10 mouse cellular contexts compared by ENCODE assay signal in genomic region chr7:109852752-109853212, GRCm38 (mm10). TPM values are rescaled to one million over a fixed set of nuclear protein-coding genes. Genes with fewer than 3 reads are reported as not detected.
A peak's percentile ranks its signal among the peaks of the same experiment; 100 is the strongest.
DNase-seq lines count a peak whose midpoint lies in the region; ATAC-seq and TF ChIP-seq lines count a peak whose summit lies in the region.
"Had no signal": no experiment of that assay in that cellular context is flagged by ENCODE, and none has a peak within 500 bp of the region (broad histone marks: within the 10 kb centered on the region; RNA-seq: fewer than 3 reads in every experiment).

No protein-coding gene starts in this region.

- no peak for DNase-seq in limb, embryonic 10.5 days (ENCODE audit: low spot score)
- DNase-seq in brain, adult 2 months (ENCODE audit: low read depth, low spot score): peak; percentile 83
- peak; percentile 17 for DNase-seq in skeletal muscle tissue, adult 2 months (ENCODE audit: low read depth, low spot score)
- DNase-seq in right cerebral cortex, postnatal 36 days (ENCODE audit: low spot score in 2 of 2): no peak
- DNase-seq in left cerebral cortex, adult 8-10 months (ENCODE audit: low spot score in 2 of 2): no peak
- DNase-seq in thymus, adult 2 months: no peak
- DNase-seq: thymus, adult 18-20 months had no signal

- H3K4me1 ChIP-seq in limb, embryonic 13.5 days: peaks cover 5% of the 10 kb centered on the region; the same call in 1 of the 2 replicates
- no peaks in the 10 kb centered on the region for H3K4me1 ChIP-seq in limb, embryonic 10.5 days
- H3K4me1 ChIP-seq in heart, embryonic 16.5 days (ENCODE audit: control insufficient read depth, insufficient read depth, low read length): peaks cover 38% of the 10 kb centered on the region
- H3K4me1 ChIP-seq in thymus, adult 2 months (replicated peaks; ENCODE audit: control insufficient read depth, insufficient read depth, low read length): no peaks in the 10 kb centered on the region

- WGBS in limb, embryonic 13.5 days: 42% methylated on average over 7 of the region's 7 CpGs
- WGBS in limb, embryonic 10.5 days: 37% methylated on average over 7 of the region's 7 CpGs
- WGBS in heart, embryonic 16.5 days: 18% methylated on average over 7 of the region's 7 CpGs
- WGBS in thymus, adult 2 months: 87% methylated on average over 7 of the region's 7 CpGs

- no peak overlapping the region for H3K4me3 ChIP-seq in limb, embryonic 13.5 days
- no peak overlapping the region for H3K4me3 ChIP-seq in limb, embryonic 10.5 days
- no peak overlapping the region for H3K4me3 ChIP-seq in heart, embryonic 16.5 days (ENCODE audit: low read length)
- no peak overlapping the region for H3K4me3 ChIP-seq in thymus, adult 2 months (ENCODE audit: control insufficient read depth, insufficient read depth, low read length)

- ATAC-seq in limb, embryonic 13.5 days (ENCODE audit: low FRiP score, low read depth): 0 out of 2 replicates have a peak, but pooled peaks have one; percentile 40
- ATAC-seq in heart, embryonic 16.5 days (replicated peaks; ENCODE audit: extremely low read depth, insufficient read depth, low FRiP score): peak; percentile 69
- ATAC-seq: forebrain, embryonic 16.5 days had no signal

- no peak overlapping the region for H3K4me2 ChIP-seq in limb, embryonic 13.5 days (replicated peaks)
- no peak overlapping the region for H3K4me2 ChIP-seq in heart, embryonic 16.5 days (ENCODE audit: low read depth, low read length)

- TF ChIP-seq CTCF in thymus, adult 2 months (IDR thresholded peaks at IDR 0.05; ENCODE audit: borderline replicate concordance, control insufficient read depth, extremely low read depth, insufficient read depth, low read length, poor library complexity): no peak

- H3K36me3 ChIP-seq in limb, embryonic 13.5 days: no peaks in the 10 kb centered on the region
- H3K36me3 ChIP-seq in limb, embryonic 10.5 days: no peaks in the 10 kb centered on the region
- H3K36me3 ChIP-seq in heart, embryonic 16.5 days (ENCODE audit: control insufficient read depth, insufficient read depth): no peaks in the 10 kb centered on the region
- H3K36me3 ChIP-seq in thymus, adult 2 months (ENCODE audit: control insufficient read depth, insufficient read depth, low read length): no peaks in the 10 kb centered on the region

- no peaks in the 10 kb centered on the region for H3K9me3 ChIP-seq in limb, embryonic 13.5 days
- no peaks in the 10 kb centered on the region for H3K9me3 ChIP-seq in limb, embryonic 10.5 days (replicated peaks)
- H3K9me3 ChIP-seq in heart, embryonic 16.5 days (replicated peaks; ENCODE audit: control insufficient read depth, low read length): no peaks in the 10 kb centered on the region

- no peak for TF ChIP-seq POLR2A in thymus, adult 2 months (IDR thresholded peaks at IDR 0.05; ENCODE audit: control insufficient read depth, extremely low read depth, insufficient read depth, low read length, poor library complexity)

- no peak overlapping the region for H3K27ac ChIP-seq in limb, embryonic 13.5 days
- H3K27ac ChIP-seq in limb, embryonic 10.5 days: no peak overlapping the region
- H3K27ac ChIP-seq in heart, embryonic 16.5 days (ENCODE audit: low read length): no peak overlapping the region
- no peak overlapping the region for H3K27ac ChIP-seq in thymus, adult 2 months (ENCODE audit: control insufficient read depth, insufficient read depth, low read length)

- H3K27me3 ChIP-seq in limb, embryonic 13.5 days: no peaks in the 10 kb centered on the region
- peaks cover 6% of the 10 kb centered on the region; the same call in 1 of the 2 replicates for H3K27me3 ChIP-seq in limb, embryonic 10.5 days (ENCODE audit: low read depth, poor library complexity, severe bottlenecking)
- no peaks in the 10 kb centered on the region for H3K27me3 ChIP-seq in heart, embryonic 16.5 days (ENCODE audit: control insufficient read depth, insufficient read depth, low read length)
- no peaks in the 10 kb centered on the region for H3K27me3 ChIP-seq in thymus, adult 2 months (ENCODE audit: control insufficient read depth, insufficient read depth, low read length)

- H3K9ac ChIP-seq in limb, embryonic 13.5 days: no peak overlapping the region
- H3K9ac ChIP-seq in heart, embryonic 16.5 days (ENCODE audit: low read length): no peak overlapping the region

RNA-seq across cellular contexts. Expression of gene Scube2, which starts 12.7 kb away (rescaled TPM):
- 4.5 and 6.5 TPM in 2 replicates for polyA plus RNA-seq in limb, embryonic 13.5 days (2015; fragmentation: Nextera tagmentation; extraction: Ambion mirVana)
- 0.21 and 0.25 TPM in 2 replicates for polyA plus RNA-seq in limb, embryonic 10.5 days (2016; fragmentation: Nextera tagmentation; extraction: Ambion mirVana)
- 8.9 and 9.9 TPM in 2 replicates for polyA plus RNA-seq in heart, embryonic 16.5 days (2015; fragmentation: Nextera tagmentation; extraction: Ambion mirVana)
- 1 to 10 TPM in 1 of 4 experiments, under 1 TPM in 3; 0.79 to 1.2 (median 0.88) TPM for total RNA-seq in left cerebral cortex, adult 8-10 months (2022)
- 0.06 and 0.34 TPM in 2 replicates for polyA plus RNA-seq in thymus, adult 2 months (2012; rRNA removed)

Comparison
In these comparisons a context has a peak if more than half of its experiments do, and no peak if none do; other contexts are left out.
1. DNase-seq: peak in brain, adult 2 months (single experiment) and skeletal muscle tissue, adult 2 months (single experiment); none in limb, embryonic 10.5 days (single experiment), right cerebral cortex, postnatal 36 days (0 of 2), left cerebral cortex, adult 8-10 months (0 of 2) and thymus, adult 2 months (single experiment).